Mouse (Mus musculus) myocyte (in vitro differentiated cells): ENCODE measurements around the gene 1700022I11Rik.

Source experiments
- CEBPB ChIP-seq: IDR thresholded peaks from 2 replicates; pipeline ENCODE4 v1.6.1; 2011; ENCODE audit warnings: mild to moderate bottlenecking, moderate library complexity; ENCODE audit not compliant: poor library complexity, insufficient read depth, severe bottlenecking
- E2F4 ChIP-seq: IDR thresholded peaks from one replicate; pipeline ENCODE4 v1.6.1; 2011; ENCODE audit warnings: mild to moderate bottlenecking, control low read depth, moderate library complexity; ENCODE audit not compliant: insufficient read depth
- MAX ChIP-seq: IDR thresholded peaks from one replicate; pipeline ENCODE4 v1.6.1; 2011; ENCODE audit warnings: low read depth, mild to moderate bottlenecking, control low read depth
- MYOD1 ChIP-seq, 3 experiments: IDR thresholded peaks; one replicate each; pipeline ENCODE4 v1.6.1; 2011; ENCODE audit warnings: control low read depth in 2 of 3, low read depth in 2 of 3, mild to moderate bottlenecking in 2 of 3, moderate library complexity in 1 of 3; ENCODE audit not compliant: insufficient read length in 2 of 3, control insufficient read depth in 1 of 3
- MYOG ChIP-seq, 3 experiments: IDR thresholded peaks; one replicate each; pipeline ENCODE4 v1.6.1; 2011; ENCODE audit warnings: control low read depth in 2 of 3, low read depth in 2 of 3, mild to moderate bottlenecking in 2 of 3; ENCODE audit not compliant: insufficient read length in 2 of 3, control insufficient read depth in 1 of 3, insufficient read depth in 1 of 3
- POLR2A ChIP-seq: IDR thresholded peaks from one replicate; pipeline ENCODE4 v1.6.1; 2011; ENCODE audit warnings: low read depth, mild to moderate bottlenecking, control low read depth, moderate library complexity; ENCODE audit not compliant: insufficient read length
- POLR2AphosphoS2 ChIP-seq: IDR thresholded peaks from one replicate; pipeline ENCODE4 v1.6.1; 2011; ENCODE audit warnings: low read depth, control low read depth; ENCODE audit not compliant: insufficient read length
- TCF12 ChIP-seq: IDR thresholded peaks from one replicate; pipeline ENCODE4 v1.6.1; 2011; ENCODE audit warnings: mild to moderate bottlenecking, control low read depth; ENCODE audit not compliant: poor library complexity, insufficient read depth, severe bottlenecking
- TCF3 ChIP-seq: IDR thresholded peaks from one replicate; pipeline ENCODE4 v1.6.1; 2011; ENCODE audit warnings: low read depth, control low read depth; ENCODE audit not compliant: insufficient read length
- USF1 ChIP-seq: IDR thresholded peaks from one replicate; pipeline ENCODE4 v1.6.1; 2011; ENCODE audit warnings: low read depth, mild to moderate bottlenecking, control low read depth, moderate library complexity

GRCm38 (mm10) chr4:43001272-43001671, 31.9 kb downstream of the 1700022I11Rik start:
- TF ChIP-seq POLR2A (no peak), MYOG (IDR thresholded peaks at IDR 0.05; ENCODE audit: control insufficient read depth in 1 of 3, insufficient read depth in 1 of 3, insufficient read length in 2 of 3, low read depth in 2 of 3) (no peak), USF1 (no peak), MAX (no peak), CEBPB (no peak), E2F4 (no peak), TCF12 (no peak), MYOD1 (IDR thresholded peaks at IDR 0.05; ENCODE audit: control insufficient read depth in 1 of 3, insufficient read length in 2 of 3, low read depth in 2 of 3) (no peak), POLR2AphosphoS2 (no peak), TCF3 (no peak)
